Mouse (Mus musculus) megakaryocyte, embryonic 14.5 days (primary cell): Measurements from ENCODE around the gene Cmklr1.

Experiments
- FLI1 ChIP-seq: IDR thresholded peaks from 2 replicates; pipeline ENCODE4 v1.6.1; 2012; ENCODE audit warnings: low read length, inconsistent platforms, mixed read lengths
- GATA1 ChIP-seq: IDR thresholded peaks from 3 replicates; pipeline ENCODE4 v1.6.1; 2012; ENCODE audit warnings: mixed read lengths, low read length, inconsistent platforms, borderline replicate concordance

DNA sequence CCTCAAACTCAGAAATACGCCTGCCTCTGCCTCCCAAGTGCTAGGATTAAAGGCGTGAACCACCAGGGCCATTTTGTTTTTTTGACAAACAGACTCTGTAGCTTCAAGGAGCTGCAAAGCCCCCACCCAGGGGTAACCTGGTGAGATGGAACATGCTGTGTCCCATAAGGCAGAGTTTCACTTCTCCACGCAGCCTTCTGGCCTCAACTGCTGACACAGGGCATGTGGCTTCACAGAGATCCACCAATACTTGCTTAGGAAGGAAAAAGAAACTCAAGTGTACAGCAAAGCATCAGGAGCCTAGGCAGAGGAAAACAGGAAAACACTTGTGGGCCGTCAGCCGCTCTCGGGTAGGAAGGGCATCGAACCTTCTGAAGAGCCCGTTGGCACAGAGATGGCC is 3.1 kb downstream of the Cmklr1 start:
- no peak for TF ChIP-seq GATA1
- TF ChIP-seq FLI1 = no peak
